Mouse (Mus musculus): ENCODE results near the gene Ckap2l.
A peak's percentile ranks its signal among the peaks of the same experiment; 100 is the strongest.

The Ckap2l gene

DNA sequence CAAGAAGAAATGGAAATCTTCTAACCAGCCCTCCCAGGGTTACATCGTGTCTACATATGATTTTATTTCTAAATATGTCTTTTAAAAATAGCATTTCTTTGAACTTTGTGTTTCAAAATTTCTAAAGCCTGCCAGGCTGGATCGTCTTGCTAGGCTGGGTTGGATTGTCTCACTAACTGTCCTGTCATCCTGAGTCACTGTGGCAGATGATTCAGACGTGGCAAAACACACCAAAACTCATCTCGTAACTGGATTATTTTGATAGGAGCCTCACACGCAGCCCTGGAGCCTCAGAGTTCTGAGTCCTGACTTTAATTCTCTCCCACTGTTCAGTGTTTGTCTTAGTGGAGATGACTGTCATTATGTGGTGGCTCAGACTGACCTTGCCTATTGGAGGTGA, 33.9 kb downstream of the Ckap2l start:
- no peak for DNase-seq (ENCODE audit: low read depth, low spot score)

GRCm38 (mm10) chr2:129261151-129261794, 35.7 kb downstream of the Ckap2l start:
- no peak for DNase-seq (ENCODE audit: low read depth, low spot score)

DNA sequence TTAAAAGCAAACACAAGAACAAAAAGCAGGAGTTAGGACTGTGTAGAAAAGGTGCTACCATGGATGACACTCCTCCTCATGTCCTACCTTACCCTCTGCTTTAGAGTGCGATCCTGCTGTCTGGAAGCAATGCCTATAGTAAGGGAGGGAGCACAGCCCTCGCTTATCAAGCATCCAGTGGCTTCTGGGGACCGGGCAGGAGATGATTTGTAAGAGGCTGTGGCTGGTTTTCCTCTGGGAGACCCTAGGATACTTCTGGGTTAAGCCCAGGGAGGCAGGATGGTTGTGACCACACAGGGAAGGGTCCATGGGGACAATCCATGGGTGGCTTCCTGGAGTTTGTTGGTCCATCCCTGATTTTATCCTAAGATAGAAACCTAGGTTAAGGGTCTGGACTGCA, 36.4 kb downstream of the Ckap2l start:
- DNase-seq (ENCODE audit: low read depth, low spot score) = no peak

- peak; percentile 87 for DNase-seq (ENCODE audit: low read depth, low spot score)
Measured at GRCm38 (mm10) chr2:129258475-129259211, 38.4 kb downstream of the Ckap2l start.

GRCm38 (mm10) chr2:129258056-129258455, 39.0 kb downstream of the Ckap2l start:
- no peak for DNase-seq (ENCODE audit: low read depth, low spot score)

DNA sequence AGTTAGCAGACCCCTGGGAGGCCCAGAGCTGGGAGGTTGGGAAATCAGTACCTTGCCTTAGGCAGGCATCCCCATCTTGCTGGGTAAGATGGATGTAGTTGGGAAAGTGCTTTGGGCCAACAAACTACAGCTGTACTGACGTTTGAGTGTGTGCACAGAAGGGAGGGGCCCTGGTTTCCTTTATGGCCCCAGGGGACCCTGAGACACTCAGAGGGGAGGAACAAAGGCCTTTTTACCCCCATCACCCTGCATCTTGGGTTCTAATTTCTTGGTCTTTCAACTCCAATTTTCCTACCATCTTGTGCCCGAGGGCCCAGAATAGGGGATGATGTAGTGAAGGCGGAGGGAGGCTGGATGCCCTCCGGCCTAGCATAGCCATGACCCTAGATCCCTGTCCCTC, 41.0 kb downstream of the Ckap2l start:
- DNase-seq (ENCODE audit: low read depth, low spot score) = no peak

DNA sequence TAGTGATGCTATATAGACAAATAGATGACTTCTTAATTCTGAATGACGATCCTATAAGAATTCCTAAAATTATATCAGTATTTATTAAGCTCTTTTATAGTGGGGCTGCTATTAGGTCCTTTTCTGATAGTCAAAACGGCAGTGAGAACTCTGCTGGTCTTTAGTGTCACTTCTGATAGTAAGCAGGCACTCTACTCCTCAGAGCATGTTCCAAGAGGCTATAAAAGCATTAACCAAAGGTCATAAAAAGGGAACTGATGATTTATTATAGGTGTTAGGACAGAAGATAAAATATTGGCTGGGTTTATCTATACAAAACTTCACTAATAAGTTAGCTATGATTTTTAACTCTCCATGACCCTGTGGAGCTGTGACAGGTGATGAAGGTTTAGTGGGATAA, 42.9 kb downstream of the Ckap2l start:
- DNase-seq (ENCODE audit: low read depth, low spot score) = no peak

- DNase-seq (ENCODE audit: low read depth, low spot score) = peak; percentile 36
Measured at GRCm38 (mm10) chr2:129253631-129253970, 43.4 kb downstream of the Ckap2l start.

- peak; percentile 80 for DNase-seq (ENCODE audit: low read depth, low spot score)
Measured at GRCm38 (mm10) chr2:129252836-129253630, 44.0 kb downstream of the Ckap2l start.

GRCm38 (mm10) chr2:129249321-129249720, 47.7 kb downstream of the Ckap2l start:
- DNase-seq (ENCODE audit: low read depth, low spot score) = no peak

DNA sequence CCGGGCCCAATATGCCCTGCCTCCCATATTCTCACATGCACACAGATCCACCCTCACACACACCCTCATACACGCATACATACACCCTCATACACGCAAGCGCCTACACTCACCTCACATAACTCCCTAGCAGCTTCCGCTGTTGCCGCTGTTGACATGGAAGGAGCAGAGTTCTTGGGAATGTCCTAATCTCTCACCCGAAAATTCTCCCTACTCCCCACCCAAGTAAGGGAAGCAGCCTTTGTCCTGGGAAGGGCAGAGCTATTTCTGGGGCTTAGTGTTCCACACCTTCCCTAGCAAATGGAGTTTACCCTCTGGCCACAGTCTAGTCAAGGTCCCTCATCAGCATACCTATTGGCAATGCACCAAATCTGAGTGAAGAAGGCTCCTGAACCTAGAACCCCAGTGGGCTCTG, 49.3 kb downstream of the Ckap2l start:
- DNase-seq (ENCODE audit: low read depth, low spot score) = peak; percentile 57

GRCm38 (mm10) chr2:129246924-129247323, 50.1 kb downstream of the Ckap2l start:
- DNase-seq (ENCODE audit: low read depth, low spot score) = no peak

GRCm38 (mm10) chr2:129246436-129246835, 50.6 kb downstream of the Ckap2l start:
- DNase-seq (ENCODE audit: low read depth, low spot score) = peak; percentile 56

GRCm38 (mm10) chr2:129245618-129246017, 51.4 kb downstream of the Ckap2l start:
- DNase-seq (ENCODE audit: low read depth, low spot score) = peak; percentile 72

GRCm38 (mm10) chr2:129244446-129245120, 52.4 kb downstream of the Ckap2l start:
- peak; percentile 87 for DNase-seq (ENCODE audit: low read depth, low spot score)

- peak; percentile 29 for DNase-seq (ENCODE audit: low read depth, low spot score)
Measured at GRCm38 (mm10) chr2:129243786-129244185, 53.2 kb downstream of the Ckap2l start.

- DNase-seq (ENCODE audit: low read depth, low spot score) = no peak
Measured at GRCm38 (mm10) chr2:129243005-129243404, 54.0 kb downstream of the Ckap2l start.

GRCm38 (mm10) chr2:129241845-129242833, 54.9 kb downstream of the Ckap2l start:
- peak; percentile 69 for DNase-seq (ENCODE audit: low read depth, low spot score)

DNA sequence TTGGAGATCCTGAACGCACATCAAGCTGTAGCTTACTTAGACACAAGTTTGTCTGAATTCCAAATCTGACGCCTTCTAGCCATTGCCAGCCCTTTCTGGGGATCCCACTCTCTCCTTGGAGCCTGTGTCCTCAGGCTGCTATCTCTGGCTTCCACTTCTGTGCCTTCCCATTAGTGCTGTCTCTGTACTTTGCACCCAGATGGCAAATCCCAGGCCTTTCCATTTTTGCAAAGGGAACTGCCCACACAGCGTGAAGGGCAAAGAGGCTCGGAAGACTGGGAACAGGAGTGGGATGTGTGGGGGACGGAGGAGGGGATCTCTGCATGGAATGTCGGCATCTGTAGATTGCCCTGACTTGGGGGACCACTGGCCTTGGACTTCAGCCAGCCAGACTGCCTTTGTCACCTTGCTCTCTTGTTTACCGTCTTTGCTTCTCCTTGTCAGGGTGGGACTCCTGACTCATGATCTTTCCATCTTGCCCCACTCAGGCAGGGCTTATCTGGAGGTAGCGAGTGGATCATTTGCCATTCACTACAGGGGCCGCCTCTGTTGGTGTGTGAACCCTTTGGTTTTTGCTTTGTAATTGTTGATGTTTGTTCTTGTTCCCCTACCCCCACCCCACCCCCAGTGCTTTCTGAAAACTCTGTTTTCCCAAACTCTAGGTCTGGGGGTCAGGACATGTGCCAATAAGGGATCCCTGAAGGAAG, 56.1 kb downstream of the Ckap2l start:
- DNase-seq (ENCODE audit: low read depth, low spot score) = no peak

GRCm38 (mm10) chr2:129236526-129236925, 60.5 kb downstream of the Ckap2l start:
- DNase-seq (ENCODE audit: low read depth, low spot score) = peak; percentile 53
